Mouse (Mus musculus) midbrain, embryonic 10.5 days (tissue): Measurements from ENCODE around the gene Hibch. TPM values are rescaled to one million over a fixed set of nuclear protein-coding genes. Genes with fewer than 3 reads are reported as not detected.

Experiments used
- DNase-seq: peaks from one replicate; pipeline ENCODE4 v3.0.0-alpha.2; 2017; ENCODE audit warnings: low spot score
- H3K27ac ChIP-seq: fragments of 300-500 bp; sonication (generic); replicated peaks from 2 replicates; pipeline ENCODE4 v1.5.1; 2016; ENCODE audit warnings: mild to moderate bottlenecking
- H3K27me3 ChIP-seq: fragments of 300-500 bp; sonication (generic); 2 replicates; pipeline ENCODE4 v1.6.1; 2016; ENCODE audit warnings: low read depth, mild to moderate bottlenecking; ENCODE audit not compliant: poor library complexity, severe bottlenecking
- H3K36me3 ChIP-seq: fragments of 300-500 bp; sonication (generic); 2 replicates; pipeline ENCODE4 v1.6.1; 2016; ENCODE audit warnings: mild to moderate bottlenecking, moderate library complexity
- H3K4me1 ChIP-seq: fragments of 300-500 bp; sonication (generic); 2 replicates; pipeline ENCODE4 v1.6.1; 2016
- H3K4me3 ChIP-seq: fragments of 300-500 bp; sonication (generic); 2 replicates; pipeline ENCODE4 v1.5.1; 2016; ENCODE audit warnings: mild to moderate bottlenecking, moderate library complexity
- H3K9me3 ChIP-seq: fragments of 300-500 bp; sonication (generic); replicated peaks from 2 replicates; pipeline ENCODE4 v1.6.1; 2016; ENCODE audit warnings: mild to moderate bottlenecking
- WGBS: fragments of 180-500 bp; shearing (Covaris S2); methylation state at CpG from one replicate; pipeline ENCODE4 v1.1.7; 2016; 5-methylcytosine and 5-hydroxymethylcytosine counted together
- polyA plus RNA-seq: library from polyadenylated mRNA; unstranded; fragments of >200 nt; fragmentation: Nextera tagmentation; extraction: Ambion mirVana; gene quantifications from 2 replicates; pipeline ENCODE4 v1.2.1, GENCODE M21; 2016

The Hibch gene
- polyA plus RNA-seq = 23.2 and 26.7 TPM in 2 replicates

DNA sequence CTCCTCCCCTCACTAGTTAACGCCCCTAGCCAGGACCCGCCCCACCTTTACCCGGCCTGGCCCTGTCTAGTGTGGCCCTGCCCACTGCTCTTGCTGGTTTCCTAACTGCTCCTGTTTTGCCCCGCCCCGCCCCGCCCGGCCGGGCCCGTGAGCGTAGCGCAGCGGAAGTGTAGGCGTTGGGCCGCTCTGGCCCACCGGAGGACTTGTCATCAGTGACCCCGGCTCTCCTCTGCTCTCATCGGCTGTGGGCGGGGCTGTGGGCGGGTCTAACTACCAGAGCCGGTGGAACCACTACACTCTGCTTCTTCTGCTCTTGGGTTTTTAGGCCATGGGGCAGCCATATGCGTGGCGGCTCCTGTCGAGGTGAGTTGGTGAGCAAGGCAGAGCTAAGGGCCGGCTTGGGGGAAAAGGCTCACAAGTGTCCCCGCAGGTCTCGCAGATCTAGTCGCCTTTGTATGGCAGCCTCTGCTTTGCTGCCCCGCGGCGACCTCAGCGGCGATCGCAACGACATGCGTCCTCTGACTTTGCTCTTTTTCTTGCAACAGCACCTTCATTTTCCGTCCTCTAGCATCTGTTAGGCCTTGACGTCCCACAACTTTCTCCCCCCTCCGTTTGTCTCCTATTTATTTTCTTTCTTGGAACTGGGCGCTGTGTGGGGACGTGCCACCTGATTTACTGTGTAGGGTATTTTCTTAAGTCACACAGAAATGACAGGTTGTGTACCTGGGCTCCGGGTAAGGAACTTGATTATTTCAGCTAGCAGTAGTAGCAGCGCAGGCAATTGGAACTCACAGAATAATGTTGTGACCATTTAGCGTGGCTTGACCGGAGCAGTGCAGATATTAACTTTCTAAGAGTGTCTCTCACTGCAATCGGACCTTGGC, at the start of gene Hibch:
Gene Hibch, plus strand, starts transcription at position 148 of the 884 bp plus-strand sequence.
- no peaks in the 10 kb centered on the region for H3K36me3 ChIP-seq
- no peaks in the 10 kb centered on the region for H3K27me3 ChIP-seq
- peak within 1 kb of the TSS; percentile 66 for H3K4me3 ChIP-seq
- peak; percentile 99 for DNase-seq
- H3K4me1 ChIP-seq = peaks cover 13% of the 10 kb centered on the region
- H3K27ac ChIP-seq = peak within 1 kb of the TSS; percentile 88
- WGBS = 4% methylated on average over 45 of the region's 45 CpGs
- no peaks in the 10 kb centered on the region for H3K9me3 ChIP-seq

DNA sequence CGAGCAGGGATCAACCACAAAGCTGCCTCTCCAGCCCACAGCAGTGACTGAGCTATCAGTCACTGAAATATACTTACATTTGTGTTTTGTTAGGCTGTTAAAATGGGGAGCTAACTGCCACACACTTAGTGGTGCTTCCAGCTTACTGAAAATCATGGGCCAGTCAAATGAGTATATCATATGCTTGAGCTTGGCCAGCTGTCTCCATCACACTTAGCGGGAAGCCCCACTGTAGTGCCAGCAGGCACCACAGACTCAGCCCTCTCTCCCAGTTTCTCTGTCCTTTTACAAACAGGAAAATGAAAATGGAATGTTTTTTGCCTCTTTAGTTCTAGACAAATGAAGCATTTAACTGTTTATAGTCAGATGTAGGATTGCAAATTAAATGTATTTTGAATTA, 48.8 kb upstream of the Hibch start:
- DNase-seq = no peak
- no peaks in the 10 kb centered on the region for H3K9me3 ChIP-seq
- H3K27me3 ChIP-seq = no peaks in the 10 kb centered on the region
- 92% methylated on average over 2 of the region's 2 CpGs for WGBS
- H3K4me1 ChIP-seq = 0 out of 2 replicates have a peak, but pooled peaks cover 2% of the 10 kb centered on the region
- no peak overlapping the region for H3K27ac ChIP-seq
- H3K4me3 ChIP-seq = no peak overlapping the region
- H3K36me3 ChIP-seq = no peaks in the 10 kb centered on the region

DNA sequence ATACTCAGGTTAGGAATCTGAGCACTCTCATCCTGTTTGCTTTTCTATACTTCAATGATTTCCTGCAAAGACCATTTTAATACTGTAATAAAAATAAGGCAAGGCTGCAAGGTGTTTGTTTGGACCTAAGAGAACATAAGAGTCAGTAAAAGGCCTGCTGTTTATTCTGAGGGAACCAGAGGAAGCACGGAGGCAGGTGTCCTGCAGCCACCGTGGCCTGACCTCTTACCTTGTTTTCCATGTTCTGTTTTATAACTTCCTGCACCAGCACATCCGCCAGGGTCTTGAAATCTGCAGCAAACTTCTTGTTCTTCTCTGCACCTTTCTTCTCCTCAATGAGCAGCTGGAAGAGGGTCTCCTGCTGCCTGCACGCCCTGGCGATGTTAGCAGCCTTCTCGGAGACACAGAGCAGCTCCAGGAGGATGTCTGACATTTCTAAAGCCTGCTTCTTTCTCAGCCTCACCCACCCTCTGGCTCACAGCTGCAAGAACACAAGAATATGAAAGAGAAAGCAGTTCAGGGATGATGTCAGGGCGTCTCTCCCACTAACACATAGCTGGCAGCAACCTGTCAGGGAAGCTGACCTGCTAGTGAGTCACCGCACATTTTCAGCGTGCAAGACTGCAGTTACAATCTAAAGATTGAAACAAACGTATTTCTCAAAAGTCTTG, 45.5 kb upstream of the Hibch start:
- Histone ChIP-seq H3K4me1 (0 out of 2 replicates have a peak, but pooled peaks cover 2% of the 10 kb centered on the region), H3K27ac (no peak overlapping the region), H3K36me3 (no peaks in the 10 kb centered on the region), H3K4me3 (no peak overlapping the region), H3K27me3 (no peaks in the 10 kb centered on the region), H3K9me3 (no peaks in the 10 kb centered on the region)
- WGBS = 84% methylated on average over 10 of the region's 10 CpGs
- no peak for DNase-seq

DNA sequence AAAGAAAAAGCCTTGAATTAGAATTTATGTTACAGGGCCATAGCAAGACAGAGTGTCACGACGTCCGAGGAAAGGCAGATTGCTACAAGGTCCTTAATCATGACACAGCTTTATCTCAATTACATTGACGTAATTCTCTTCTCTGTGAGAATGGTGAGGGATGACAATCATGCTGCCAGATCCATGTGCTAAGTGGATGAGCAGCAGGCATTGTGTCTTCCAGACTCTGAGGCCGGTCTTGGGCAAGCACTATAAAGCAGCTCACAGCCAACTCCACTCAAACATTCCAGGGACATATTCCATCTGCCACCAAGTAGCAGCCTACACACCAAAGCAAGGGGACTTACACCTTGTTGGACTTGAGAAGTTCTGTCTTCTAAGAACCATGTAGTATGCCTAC, 45.0 kb upstream of the Hibch start:
- Histone ChIP-seq H3K27ac (no peak overlapping the region), H3K4me3 (no peak overlapping the region), H3K36me3 (no peaks in the 10 kb centered on the region), H3K27me3 (no peaks in the 10 kb centered on the region), H3K4me1 (0 out of 2 replicates have a peak, but pooled peaks cover 2% of the 10 kb centered on the region), H3K9me3 (no peaks in the 10 kb centered on the region)
- 88% methylated on average over 5 of the region's 5 CpGs for WGBS
- DNase-seq = no peak

DNA sequence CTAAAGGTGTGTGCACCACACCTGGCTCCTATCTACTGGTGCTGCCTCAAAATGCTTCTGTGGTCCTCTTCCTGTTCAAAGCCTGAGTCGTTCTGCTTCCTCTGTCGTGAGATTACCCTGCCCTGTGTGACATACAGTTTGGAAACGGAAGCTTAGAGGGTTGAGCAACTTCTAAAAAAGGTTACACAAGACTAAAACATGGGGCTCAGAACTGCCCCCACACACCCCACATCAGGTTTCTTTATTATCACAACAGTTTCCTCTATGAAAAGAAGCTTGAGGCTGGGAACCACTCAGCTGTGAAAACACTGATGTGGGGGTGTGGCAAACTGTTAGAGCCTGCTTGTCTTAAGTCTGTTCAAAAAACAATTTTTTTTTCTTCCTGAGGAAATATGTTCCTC, 44.4 kb upstream of the Hibch start:
- H3K36me3 ChIP-seq = no peaks in the 10 kb centered on the region
- no peaks in the 10 kb centered on the region for H3K27me3 ChIP-seq
- 80% methylated on average over 3 of the region's 3 CpGs for WGBS
- H3K4me1 ChIP-seq = 0 out of 2 replicates have a peak, but pooled peaks cover 2% of the 10 kb centered on the region
- H3K9me3 ChIP-seq = no peaks in the 10 kb centered on the region
- no peak overlapping the region for H3K27ac ChIP-seq
- no peak for DNase-seq
- H3K4me3 ChIP-seq = no peak overlapping the region

DNA sequence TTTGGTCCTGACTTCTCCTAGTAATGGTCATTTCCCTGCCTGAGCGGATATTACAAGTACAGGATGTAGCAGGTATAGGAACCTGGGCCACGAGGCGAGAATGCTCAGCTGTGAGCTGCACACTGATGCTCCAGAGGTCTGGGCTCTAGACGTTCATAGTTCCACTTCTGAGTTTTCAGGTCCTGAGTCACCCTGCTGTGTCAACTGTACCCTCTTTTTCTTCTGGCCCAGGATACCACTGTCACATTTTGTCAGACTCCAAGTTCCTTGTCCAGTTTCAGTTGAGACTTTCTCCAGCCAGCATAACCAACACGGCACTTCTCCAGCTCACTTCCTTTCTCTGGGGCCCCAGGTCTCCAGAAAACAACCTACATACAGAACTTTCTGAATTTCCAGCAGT, 43.1 kb upstream of the Hibch start:
- WGBS = 86% methylated on average over 5 of the region's 5 CpGs
- no peak overlapping the region for H3K27ac ChIP-seq
- H3K9me3 ChIP-seq = no peaks in the 10 kb centered on the region
- 0 out of 2 replicates have a peak, but pooled peaks cover 2% of the 10 kb centered on the region for H3K4me1 ChIP-seq
- no peaks in the 10 kb centered on the region for H3K27me3 ChIP-seq
- no peak for DNase-seq
- no peak overlapping the region for H3K4me3 ChIP-seq
- H3K36me3 ChIP-seq = no peaks in the 10 kb centered on the region

DNA sequence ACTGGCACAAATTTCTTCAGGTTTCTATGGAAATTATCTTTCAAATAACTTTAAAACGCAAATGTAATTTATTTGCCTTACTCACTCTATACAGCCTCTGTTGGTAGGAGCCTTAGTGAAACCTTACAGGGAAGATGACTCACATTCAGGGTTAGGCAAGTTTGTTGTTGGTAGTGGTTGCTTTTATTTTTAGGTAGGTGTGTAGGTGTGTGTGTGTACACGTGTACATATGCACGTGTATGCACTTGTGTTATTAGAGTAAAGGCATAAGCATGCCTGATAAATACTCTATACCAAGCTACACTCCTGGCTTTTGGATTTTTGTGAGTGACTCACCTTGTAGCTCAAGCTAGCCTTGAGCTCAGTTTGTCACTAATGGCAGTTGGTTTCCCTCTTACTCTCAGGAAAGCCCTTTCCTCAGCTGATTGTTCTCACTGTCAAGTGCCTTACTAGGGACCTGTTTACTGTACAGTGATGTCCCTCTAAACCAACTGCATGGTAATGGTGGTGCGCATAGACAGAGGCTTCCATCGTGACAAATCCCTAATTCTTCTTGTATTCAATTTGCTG, 42.2 kb upstream of the Hibch start:
- WGBS = 93% methylated on average over 5 of the region's 5 CpGs
- no peak for DNase-seq

DNA sequence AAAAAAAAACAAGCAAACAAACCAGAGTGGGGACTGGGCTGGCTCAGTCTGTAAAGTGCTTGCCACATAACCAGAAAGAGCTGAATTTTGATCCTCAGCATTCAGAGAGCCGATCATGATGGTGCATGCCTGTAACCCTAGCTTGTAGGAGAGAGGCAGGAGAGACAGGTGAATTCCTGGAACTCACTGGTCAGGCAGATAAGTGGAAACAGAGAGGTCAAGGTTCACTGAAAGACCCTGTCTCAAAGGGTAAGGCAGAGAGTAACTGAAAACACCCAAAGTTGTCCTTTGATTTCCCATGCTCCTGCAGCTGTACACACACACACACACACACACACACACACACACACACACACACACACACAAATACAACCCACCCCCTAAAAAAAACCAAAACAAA, 39.7 kb upstream of the Hibch start:
- Histone ChIP-seq H3K36me3 (no peaks in the 10 kb centered on the region), H3K4me1 (no peaks in the 10 kb centered on the region), H3K9me3 (no peaks in the 10 kb centered on the region), H3K27me3 (no peaks in the 10 kb centered on the region), H3K4me3 (no peak overlapping the region), H3K27ac (no peak overlapping the region)
- WGBS = 82% methylated on average over 1 of the region's 1 CpGs
- no peak for DNase-seq

More for the DNA sequence above, 42.2 kb upstream of the Hibch start:
- Histone ChIP-seq H3K27ac (no peak overlapping the region), H3K9me3 (no peaks in the 10 kb centered on the region), H3K27me3 (no peaks in the 10 kb centered on the region), H3K36me3 (no peaks in the 10 kb centered on the region), H3K4me3 (no peak overlapping the region), H3K4me1 (0 out of 2 replicates have a peak, but pooled peaks cover 2% of the 10 kb centered on the region)

DNA sequence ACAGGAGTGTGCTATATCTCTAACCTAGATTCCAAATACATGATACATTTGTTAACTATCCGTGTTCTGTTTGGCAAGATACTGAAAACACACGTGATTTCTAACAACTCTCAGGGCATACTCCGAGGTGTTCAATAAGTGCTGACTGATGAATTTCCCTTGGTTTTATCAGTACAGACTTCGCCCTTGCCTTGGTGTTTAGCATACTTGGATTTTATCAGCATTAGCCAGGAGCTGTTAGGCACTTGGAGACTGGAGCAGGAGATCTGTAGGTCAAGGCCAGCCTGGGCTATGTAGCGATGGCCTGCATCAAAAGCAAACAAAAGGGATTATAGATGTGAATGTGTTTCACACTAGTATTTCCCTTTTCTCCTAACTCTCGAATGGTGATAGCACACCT, 36.3 kb upstream of the Hibch start:
- no peak overlapping the region for H3K27ac ChIP-seq
- no peaks in the 10 kb centered on the region for H3K4me1 ChIP-seq
- no peak overlapping the region for H3K4me3 ChIP-seq
- WGBS = 89% methylated on average over 6 of the region's 6 CpGs
- no peaks in the 10 kb centered on the region for H3K9me3 ChIP-seq
- no peak for DNase-seq
- H3K36me3 ChIP-seq = no peaks in the 10 kb centered on the region
- no peaks in the 10 kb centered on the region for H3K27me3 ChIP-seq

DNA sequence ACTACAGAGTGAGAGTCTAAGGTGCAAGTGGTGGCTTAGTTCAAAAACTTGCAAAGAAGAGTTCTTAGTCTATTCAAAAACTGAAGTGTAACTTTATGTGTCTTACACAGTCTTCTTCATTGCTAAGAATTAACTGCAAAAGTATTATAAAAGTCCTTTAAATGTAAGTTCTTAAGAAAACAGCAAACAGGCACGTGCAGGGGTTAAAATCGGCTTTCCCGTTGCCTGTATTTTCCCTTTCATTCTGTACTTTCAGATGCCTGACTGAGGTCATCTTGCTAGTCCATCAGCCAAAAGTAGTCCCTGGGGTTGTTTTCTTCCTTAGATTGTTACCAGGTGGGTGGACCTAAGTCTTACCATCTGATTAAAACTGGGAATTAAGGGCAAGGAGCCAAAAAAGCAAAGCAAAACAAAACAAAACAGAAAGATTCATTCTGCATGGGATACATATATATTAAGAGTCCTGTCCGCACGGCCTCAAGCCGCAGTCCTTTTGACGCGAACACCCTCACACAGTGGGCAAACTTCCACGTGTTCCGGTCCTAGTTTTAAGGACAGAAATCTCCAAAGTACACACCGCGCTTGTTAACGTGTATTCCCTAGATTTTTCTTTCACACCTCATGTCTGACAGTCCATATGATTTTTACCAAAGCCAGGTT, 28.4 kb upstream of the Hibch start:
- H3K4me3 ChIP-seq = peak overlapping the region; percentile 72
- H3K9me3 ChIP-seq = no peaks in the 10 kb centered on the region
- H3K27ac ChIP-seq = no peak overlapping the region
- no peaks in the 10 kb centered on the region for H3K27me3 ChIP-seq
- no peaks in the 10 kb centered on the region for H3K36me3 ChIP-seq
- WGBS = 71% methylated on average over 13 of the region's 13 CpGs
- peaks cover 18% of the 10 kb centered on the region for H3K4me1 ChIP-seq
- no peak for DNase-seq

DNA sequence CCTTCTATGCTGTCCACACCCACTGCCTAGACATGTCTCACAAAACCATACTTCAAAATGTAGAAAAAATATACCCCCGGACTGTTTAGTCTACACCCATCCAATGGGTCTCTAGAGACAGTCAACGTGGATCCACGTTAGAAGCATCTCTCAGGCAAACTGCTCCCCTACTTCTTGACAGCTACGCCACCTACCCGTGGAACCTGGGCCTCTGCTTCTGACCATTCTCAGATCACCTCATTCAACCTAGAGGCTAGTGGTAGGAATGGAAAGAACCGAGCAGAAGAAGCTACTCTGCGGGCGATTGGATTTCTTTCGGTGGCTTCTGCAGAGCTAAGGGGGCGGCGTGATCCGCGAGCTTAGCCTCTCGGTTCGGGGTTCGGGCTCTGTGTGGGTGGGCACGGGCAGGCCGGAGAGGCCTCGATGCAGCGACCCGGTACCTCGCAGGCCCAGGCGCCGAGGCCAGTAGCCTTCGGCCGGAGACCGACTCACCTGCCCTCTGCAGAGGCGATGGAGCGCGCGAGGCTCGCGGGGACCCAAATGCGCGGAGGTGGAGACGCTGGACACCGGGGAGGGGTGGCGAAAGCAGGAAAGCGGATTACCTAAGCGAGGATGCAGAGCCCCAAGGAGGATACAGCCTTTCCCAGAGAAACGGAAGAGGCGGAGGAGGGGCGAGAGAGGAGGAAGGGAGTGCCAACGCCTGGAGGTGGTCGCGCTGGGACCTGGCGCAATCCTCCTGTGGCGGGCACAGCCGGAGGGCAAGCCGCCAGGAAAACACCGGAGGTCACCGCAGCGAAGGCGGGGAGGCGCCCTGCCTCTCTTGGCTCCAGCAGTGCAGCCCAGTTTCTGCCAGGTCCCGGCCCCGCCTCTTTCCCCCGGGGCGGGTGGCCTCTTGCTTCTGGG, 27.6 kb upstream of the Hibch start, which contains the start of gene Inpp1:
Gene Inpp1, minus strand, starts transcription at position 779 of the 903 bp plus-strand sequence.
- Histone ChIP-seq H3K27ac (peak within 1 kb of the TSS; percentile 88), H3K27me3 (no peaks in the 10 kb centered on the region), H3K4me1 (peaks cover 18% of the 10 kb centered on the region), H3K9me3 (no peaks in the 10 kb centered on the region), H3K4me3 (peak within 1 kb of the TSS; percentile 72), H3K36me3 (no peaks in the 10 kb centered on the region)
- WGBS = 2% methylated on average over 59 of the region's 59 CpGs
- peak; percentile 64 for DNase-seq
